Mouse (Mus musculus) large intestine, adult 2 months (tissue): ENCODE measurements around the gene Gm10801. TPM values are rescaled to one million over a fixed set of nuclear protein-coding genes. Genes with fewer than 3 reads are reported as not detected.
"Not testable (repeated sequence)": the region's sequence is repeated elsewhere in the genome, so short reads cannot be mapped to it uniquely, and the experiment has no call there.

Experiments used
- DNase-seq: peaks from one replicate; pipeline ENCODE4 v3.0.0-alpha.2; 2012; ENCODE audit warnings: low read depth, low spot score
- WGBS: fragments of 180-500 bp; shearing (Covaris S2); methylation state at CpG from one replicate; pipeline ENCODE4 v1.1.7; 2018; 5-methylcytosine and 5-hydroxymethylcytosine counted together
- polyA plus RNA-seq: library from polyadenylated mRNA; depleted of rRNA; stranded (reverse); fragments of >200 nt; gene quantifications from 2 replicates; pipeline ENCODE4 v1.2.3, GENCODE M21; 2012; rRNA removed

Gm10801 gene
- polyA plus RNA-seq, result not detected in 2 replicates

DNA sequence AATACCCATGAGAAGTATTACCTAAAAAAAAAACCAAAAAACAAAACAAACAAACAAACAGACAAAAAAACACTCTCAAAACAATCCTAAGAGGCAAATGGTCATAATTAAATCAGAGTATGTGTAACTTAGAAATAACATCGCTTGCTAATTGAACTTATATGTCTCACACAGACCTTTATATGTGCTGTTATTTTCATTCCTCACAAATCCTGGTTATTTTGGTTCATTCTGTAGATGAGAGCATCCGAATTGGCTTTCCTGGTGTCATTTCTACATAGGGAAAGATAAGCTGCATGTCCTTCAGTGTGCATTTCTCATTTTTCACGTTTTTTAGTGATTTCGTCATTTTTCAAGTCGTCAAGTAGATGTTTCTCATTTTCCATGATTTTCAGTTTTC is at the start of gene Gm10801:
Gene Gm10801 (plus strand): TSS at position 301 of the 400 bp plus-strand sequence.
- DNase-seq, result not testable (repeated sequence)
- 79% methylated on average over 5 of the region's 5 CpGs for WGBS

DNA sequence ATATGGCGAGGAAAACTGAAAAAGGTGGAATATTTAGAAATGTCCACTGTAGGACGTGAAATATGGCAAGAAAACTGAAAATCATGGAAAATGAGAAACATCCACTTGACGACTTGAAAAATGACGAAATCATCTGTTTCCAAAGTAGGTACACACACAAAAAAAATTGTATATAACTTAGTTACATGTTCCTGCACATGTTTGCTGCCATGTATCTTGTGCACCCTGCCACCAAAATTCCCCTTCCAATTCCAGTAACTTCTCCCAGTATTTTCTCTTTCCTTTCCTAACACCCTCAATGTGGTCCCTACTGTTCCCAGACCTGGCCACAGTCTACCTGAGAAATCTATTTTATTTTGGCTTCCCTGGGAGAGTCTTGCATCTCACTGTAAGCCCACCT is 5.2 kb downstream of the Gm10801 start, which contains the start of gene Gm10800:
Gene Gm10800 (minus strand): TSS at position 101 of the 400 bp plus-strand sequence.
- DNase-seq, result not testable (repeated sequence)
- 86% methylated on average over 4 of the region's 4 CpGs for WGBS

DNA sequence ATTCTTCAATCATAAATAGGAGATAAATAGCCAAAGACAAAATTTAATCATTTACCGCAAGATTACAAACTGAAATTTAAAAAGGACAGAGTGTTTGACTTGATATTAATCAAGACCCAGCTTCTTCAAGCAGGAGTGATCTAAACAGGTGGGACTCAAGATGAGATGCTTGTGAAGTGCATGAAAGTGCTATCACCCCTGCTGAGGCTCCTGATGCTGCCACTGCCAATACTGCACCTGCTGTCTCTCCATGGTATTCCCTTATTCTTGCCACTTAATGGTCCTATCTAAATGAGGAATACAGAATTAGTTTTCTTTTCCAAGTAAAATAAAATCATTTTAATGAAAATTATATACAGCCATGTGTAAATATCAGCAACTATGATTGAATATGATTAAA is 35.5 kb downstream of the Gm10801 start:
- no peak for DNase-seq
- 85% methylated on average over 1 of the region's 1 CpGs for WGBS

Other genes starting within 250 kb of the Gm10801 start
- 0.47 TPM in 1 of 2 replicates, not detected in the other for gene Gm10800, start 5.1 kb downstream of the Gm10801 start, polyA plus RNA-seq